Mouse (Mus musculus) kidney, adult 2 months (tissue): ENCODE results near the gene Syne2.
A peak's percentile ranks its signal among the peaks of the same experiment; 100 is the strongest.

ENCODE experiments used
- CTCF ChIP-seq: fragments of 200-500 bp; conservative IDR thresholded peaks from 2 replicates; pipeline ENCODE4 v1.5.1; 2011; ENCODE audit warnings: low read depth, mild to moderate bottlenecking, control low read depth, low read length, moderate library complexity, mixed read lengths; ENCODE audit not compliant: insufficient read depth, insufficient read length
- POLR2A ChIP-seq: fragments of 200-500 bp; IDR thresholded peaks from one replicate; pipeline ENCODE4 v1.6.1; 2011; ENCODE audit warnings: low read depth, low read length, control low read depth

DNA sequence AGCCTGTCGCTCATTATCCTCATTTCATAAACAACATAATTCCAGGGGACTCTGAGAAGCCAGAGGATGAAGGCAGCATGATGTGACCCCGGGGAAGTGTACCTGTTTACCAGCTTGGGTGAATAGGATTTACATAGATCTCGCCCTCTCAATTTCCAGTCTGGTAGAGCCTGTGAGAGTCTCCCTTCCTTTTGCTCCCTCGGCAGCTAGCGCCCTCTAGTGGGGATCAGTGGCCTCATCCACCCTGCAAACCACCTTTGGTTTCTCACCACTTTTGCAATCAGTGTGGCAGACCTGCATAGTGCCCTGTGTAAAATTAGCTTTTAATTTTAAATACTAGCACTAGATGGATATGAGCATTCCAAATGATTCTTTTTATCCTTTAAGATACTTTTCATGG is 133.4 kb downstream of the Syne2 start:
- TF ChIP-seq POLR2A (no peak), CTCF (peak; percentile 73)
